Mouse (Mus musculus) hindbrain, postnatal 0 days (tissue): ENCODE results near the gene Clec10a. TPM values are rescaled to one million over a fixed set of nuclear protein-coding genes. Genes with fewer than 3 reads are reported as not detected.
"Not testable (repeated sequence)": the region's sequence is repeated elsewhere in the genome, so short reads cannot be mapped to it uniquely, and the experiment has no call there.

Experiments
- ATAC-seq: fragments of 200-750 bp; cut with Nextera tagmentation; 2 replicates; pipeline ENCODE4 v1.8.0; 2017; ENCODE audit warnings: mild to moderate bottlenecking, moderate TSS enrichment, moderate library complexity
- DNase-seq: peaks from one replicate; pipeline ENCODE4 v3.0.0-alpha.2; 2015; ENCODE audit warnings: low spot score
- H3K27ac ChIP-seq: fragments of 300-500 bp; sonication (generic); 2 replicates; pipeline ENCODE4 v1.5.1; 2014; ENCODE audit warnings: mild to moderate bottlenecking
- H3K27me3 ChIP-seq: fragments of 300-500 bp; sonication (generic); 2 replicates; pipeline ENCODE4 v1.6.1; 2014; ENCODE audit warnings: low read length, mixed read lengths; ENCODE audit not compliant: insufficient read depth
- H3K36me3 ChIP-seq: fragments of 300-500 bp; sonication (generic); 2 replicates; pipeline ENCODE4 v1.6.1; 2014; ENCODE audit warnings: low read length, mixed read lengths; ENCODE audit not compliant: insufficient read depth
- H3K4me1 ChIP-seq: fragments of 300-500 bp; sonication (generic); 2 replicates; pipeline ENCODE4 v1.6.1; 2014; ENCODE audit warnings: antibody characterized with exemption, low read length, mixed read lengths; ENCODE audit not compliant: insufficient read depth
- H3K4me2 ChIP-seq: fragments of 300-500 bp; sonication (generic); 2 replicates; pipeline ENCODE4 v1.6.1; 2014; ENCODE audit warnings: low read depth, mild to moderate bottlenecking, low read length, moderate library complexity, mixed read lengths
- H3K4me3 ChIP-seq: fragments of 300-500 bp; sonication (generic); 2 replicates; pipeline ENCODE4 v1.5.1; 2014; ENCODE audit warnings: low read length
- H3K9ac ChIP-seq: fragments of 300-500 bp; sonication (generic); replicated peaks from 2 replicates; pipeline ENCODE4 v1.6.1; 2014; ENCODE audit warnings: mild to moderate bottlenecking, low read length, moderate library complexity, mixed read lengths
- H3K9me3 ChIP-seq: fragments of 300-500 bp; sonication (generic); 2 replicates; pipeline ENCODE4 v1.6.1; 2016; ENCODE audit warnings: low read length, mixed read lengths
- CTCF ChIP-seq: IDR thresholded peaks from 2 replicates; pipeline ENCODE4 v1.5.1; 2016; ENCODE audit warnings: antibody characterized with exemption, control low read depth, low read depth
- WGBS: fragments of 180-500 bp; shearing (Covaris S2); extraction: QIAGEN DNeasy Blood & Tissue Kit; methylation state at CpG from one replicate; pipeline ENCODE4 v1.1.7; 2014; 5-methylcytosine and 5-hydroxymethylcytosine counted together
- polyA plus RNA-seq: library from polyadenylated mRNA; unstranded; fragments of >200 nt; fragmentation: Nextera tagmentation; extraction: Ambion mirVana; gene quantifications from 2 replicates; pipeline ENCODE4 v1.2.1, GENCODE M21; 2015
- total RNA-seq: library from RNA; depleted of rRNA; stranded (reverse); fragments of >200 nt; gene quantifications from 2 replicates; pipeline ENCODE4 v1.2.3, GENCODE M21; 2014

Clec10a gene
- total and polyA plus RNA-seq, 2 experiments from 2014 or later, result 1.3 to 1.7 TPM

- Histone ChIP-seq H3K27me3 (no peaks in the 10 kb centered on the region), H3K4me3 (no peak overlapping the region), H3K9ac (no peak overlapping the region), H3K4me2 (no peak overlapping the region), H3K9me3 (no peaks in the 10 kb centered on the region), H3K27ac (no peak overlapping the region), H3K36me3 (no peaks in the 10 kb centered on the region), H3K4me1 (no peaks in the 10 kb centered on the region)
- 85% methylated on average over 10 of the region's 10 CpGs for WGBS
- TF ChIP-seq CTCF, result no peak
- ATAC-seq (no peak), DNase-seq (no peak)
Measured at GRCm38 (mm10) chr11:70139171-70139570, 16.8 kb upstream of the Clec10a start.

GRCm38 (mm10) chr11:70151072-70151471 is 4.9 kb upstream of the Clec10a start:
- Histone ChIP-seq H3K36me3 (no peaks in the 10 kb centered on the region), H3K4me1 (no peaks in the 10 kb centered on the region), H3K27me3 (no peaks in the 10 kb centered on the region), H3K4me2 (no peak overlapping the region), H3K9ac (no peak overlapping the region), H3K4me3 (no peak overlapping the region), H3K9me3 (no peaks in the 10 kb centered on the region), H3K27ac (no peak overlapping the region)
- TF ChIP-seq CTCF, result peak; percentile 37
- WGBS, result 61% methylated on average over 3 of the region's 3 CpGs
- ATAC-seq, result no peak
- DNase-seq, result no peak

- 70% methylated on average over 3 of the region's 3 CpGs for WGBS
- DNase-seq, result no peak
Measured at GRCm38 (mm10) chr11:70162336-70162735, 6.3 kb downstream of the Clec10a start.

GRCm38 (mm10) chr11:70165972-70166921 is 10.2 kb downstream of the Clec10a start:
- DNase-seq (no peak), ATAC-seq (no peak)
- Histone ChIP-seq H3K36me3 (no peaks in the 10 kb centered on the region), H3K4me2 (no peak overlapping the region), H3K4me1 (no peaks in the 10 kb centered on the region), H3K27me3 (no peaks in the 10 kb centered on the region), H3K27ac (no peak overlapping the region), H3K9me3 (no peaks in the 10 kb centered on the region), H3K9ac (no peak overlapping the region), H3K4me3 (no peak overlapping the region)
- TF ChIP-seq CTCF, result no peak
- WGBS, result 71% methylated on average over 16 of the region's 16 CpGs

More at GRCm38 (mm10) chr11:70162336-70162735, 6.3 kb downstream of the Clec10a start:
- H3K9me3 ChIP-seq, result no peaks in the 10 kb centered on the region
- H3K4me3 ChIP-seq, result no peak overlapping the region
- H3K36me3 ChIP-seq, result no peaks in the 10 kb centered on the region
- H3K4me2 ChIP-seq, result no peak overlapping the region
- no peak overlapping the region for H3K9ac ChIP-seq
- no peak for ATAC-seq
- no peak for TF ChIP-seq CTCF
- H3K4me1 ChIP-seq, result no peaks in the 10 kb centered on the region
- no peak overlapping the region for H3K27ac ChIP-seq
- H3K27me3 ChIP-seq, result no peaks in the 10 kb centered on the region

- DNase-seq (no peak), ATAC-seq (no peak)
- H3K9me3 ChIP-seq, result no peaks in the 10 kb centered on the region
- H3K4me3 ChIP-seq, result no peak overlapping the region
- H3K4me1 ChIP-seq, result no peaks in the 10 kb centered on the region
- H3K36me3 ChIP-seq, result no peaks in the 10 kb centered on the region
- no peaks in the 10 kb centered on the region for H3K27me3 ChIP-seq
- H3K9ac ChIP-seq, result no peak overlapping the region
- WGBS, result 66% methylated on average over 7 of the region's 7 CpGs
- no peak overlapping the region for H3K4me2 ChIP-seq
- TF ChIP-seq CTCF, result no peak
- no peak overlapping the region for H3K27ac ChIP-seq
Measured at GRCm38 (mm10) chr11:70168136-70168535, 12.1 kb downstream of the Clec10a start.

GRCm38 (mm10) chr11:70169471-70169870 is 13.5 kb downstream of the Clec10a start:
- DNase-seq, H3K36me3 ChIP-seq, ATAC-seq, H3K4me1 ChIP-seq, H3K9me3 ChIP-seq, H3K4me2 ChIP-seq, H3K27me3 ChIP-seq, H3K9ac ChIP-seq, H3K27ac ChIP-seq, H3K4me3 ChIP-seq: not testable (repeated sequence)
- 84% methylated on average over 7 of the region's 7 CpGs for WGBS

- Histone ChIP-seq H3K36me3 (no peaks in the 10 kb centered on the region), H3K4me2 (no peak overlapping the region), H3K9ac (no peak overlapping the region), H3K4me1 (no peaks in the 10 kb centered on the region), H3K27me3 (no peaks in the 10 kb centered on the region), H3K9me3 (no peaks in the 10 kb centered on the region), H3K27ac (no peak overlapping the region), H3K4me3 (no peak overlapping the region)
- no peak for ATAC-seq
- DNase-seq, result no peak
- no peak for TF ChIP-seq CTCF
- 64% methylated on average over 7 of the region's 7 CpGs for WGBS
Measured at GRCm38 (mm10) chr11:70170291-70170690, 14.3 kb downstream of the Clec10a start.
